Mouse (Mus musculus) adrenal gland, adult (tissue): ENCODE data around the gene Ncl.

Source experiments
- DNase-seq, 2 experiments: peaks; one replicate each; pipeline ENCODE4 v3.0.0; 2022 to 2023; ENCODE audit warnings: low spot score in 1 of 2; ENCODE audit not compliant: inconsistent age in 2 of 2

The Ncl gene

GRCm38 (mm10) chr1:86320822-86321413 lies 38.3 kb downstream of the Ncl start:
- DNase-seq = no peak

- DNase-seq = peak in 1 of 2 experiments; percentile 50
These were observed 45.5 kb downstream of the Ncl start for GRCm38 (mm10) chr1:86313772-86314125.

GRCm38 (mm10) chr1:86313096-86313771 lies 46.0 kb downstream of the Ncl start:
- no peak for DNase-seq

GRCm38 (mm10) chr1:86312269-86312668 lies 46.9 kb downstream of the Ncl start:
- DNase-seq = no peak

GRCm38 (mm10) chr1:86311467-86312005 lies 47.7 kb downstream of the Ncl start:
- no peak for DNase-seq

GRCm38 (mm10) chr1:86310536-86311310 lies 48.5 kb downstream of the Ncl start:
- DNase-seq = no peak

GRCm38 (mm10) chr1:86309270-86309833 lies 49.8 kb downstream of the Ncl start:
- no peak for DNase-seq

GRCm38 (mm10) chr1:86307871-86308641 lies 51.1 kb downstream of the Ncl start:
- no peak for DNase-seq

GRCm38 (mm10) chr1:86307177-86307762 lies 51.9 kb downstream of the Ncl start:
- DNase-seq = no peak

GRCm38 (mm10) chr1:86306686-86307085 lies 52.5 kb downstream of the Ncl start:
- DNase-seq = no peak

- no peak for DNase-seq
These were observed 55.3 kb downstream of the Ncl start for GRCm38 (mm10) chr1:86303873-86304250.

- peak; percentile 40 to 55 for DNase-seq
These were observed 55.9 kb downstream of the Ncl start for GRCm38 (mm10) chr1:86303063-86303872.

GRCm38 (mm10) chr1:86302532-86302931 lies 56.7 kb downstream of the Ncl start, which contains the start of gene B3gnt7:
TSS of gene B3gnt7 (plus strand) at chr1:86302832.
- no peak for DNase-seq

GRCm38 (mm10) chr1:86301221-86302091 lies 57.7 kb downstream of the Ncl start:
- no peak for DNase-seq

GRCm38 (mm10) chr1:86300731-86301130 lies 58.5 kb downstream of the Ncl start:
- no peak for DNase-seq

- no peak for DNase-seq
These were observed 59.1 kb downstream of the Ncl start for GRCm38 (mm10) chr1:86300093-86300492.
